Mouse (Mus musculus): ENCODE measurements at regions not wholly inside any gene's neighbourhood (a gene's known extent, or its start where the extent isn't known, plus 50 kb on each side); places are given as distances from the start of the nearest gene placed in this dataset.

DNA sequence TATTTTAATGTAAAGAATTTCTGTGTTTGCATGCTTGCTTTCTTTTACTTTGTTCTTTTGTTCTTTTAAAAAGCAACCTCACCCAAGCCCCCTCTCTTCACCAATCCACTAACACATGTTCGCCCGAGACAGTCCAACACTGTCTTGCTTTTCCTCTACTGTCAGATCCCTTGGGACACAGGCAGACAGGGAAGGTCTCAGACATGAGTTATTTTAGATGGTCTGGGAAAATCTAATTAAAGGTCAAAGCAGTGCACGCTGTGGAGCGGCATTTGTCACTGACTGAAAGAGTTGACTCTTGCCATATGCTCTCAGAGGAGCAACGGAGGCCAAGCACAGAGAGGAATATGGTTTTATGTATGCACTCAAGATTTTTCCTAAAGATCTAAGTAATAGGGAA is 279.6 kb downstream of the Gm11146 start:
- no peak for DNase-seq (ENCODE audit: low read depth, low spot score)

GRCm38 (mm10) chr16:77318150-77318549 is 283.7 kb downstream of the Gm11146 start:
- DNase-seq (ENCODE audit: low read depth, low spot score) = no peak

GRCm38 (mm10) chr16:77315354-77315753 is 286.5 kb downstream of the Gm11146 start:
- no peak for DNase-seq (ENCODE audit: low read depth, low spot score)

DNA sequence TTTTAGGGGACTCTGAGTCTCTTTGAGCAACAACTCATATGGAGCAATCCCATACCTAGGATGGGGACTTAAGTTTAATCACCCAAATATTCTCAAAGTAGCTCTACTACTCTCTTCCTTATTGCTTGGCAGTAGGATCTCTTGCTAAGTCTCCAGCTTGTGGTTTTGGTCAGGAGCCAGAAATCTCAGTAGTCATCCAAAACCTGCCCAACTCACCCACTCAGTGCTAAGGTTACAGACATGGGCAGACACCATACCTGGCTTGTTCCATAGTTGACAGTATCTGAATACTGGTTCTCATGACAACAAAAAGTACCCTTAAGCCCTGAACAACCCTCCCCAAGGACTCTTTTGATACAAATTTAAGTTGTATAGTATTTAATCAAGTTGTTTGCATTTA is 288.7 kb downstream of the Gm11146 start:
- DNase-seq (ENCODE audit: low read depth, low spot score) = no peak

GRCm38 (mm10) chr16:77301270-77302171 is 288.0 kb downstream of the Usp25 start:
- DNase-seq (ENCODE audit: low read depth, low spot score) = no peak

DNA sequence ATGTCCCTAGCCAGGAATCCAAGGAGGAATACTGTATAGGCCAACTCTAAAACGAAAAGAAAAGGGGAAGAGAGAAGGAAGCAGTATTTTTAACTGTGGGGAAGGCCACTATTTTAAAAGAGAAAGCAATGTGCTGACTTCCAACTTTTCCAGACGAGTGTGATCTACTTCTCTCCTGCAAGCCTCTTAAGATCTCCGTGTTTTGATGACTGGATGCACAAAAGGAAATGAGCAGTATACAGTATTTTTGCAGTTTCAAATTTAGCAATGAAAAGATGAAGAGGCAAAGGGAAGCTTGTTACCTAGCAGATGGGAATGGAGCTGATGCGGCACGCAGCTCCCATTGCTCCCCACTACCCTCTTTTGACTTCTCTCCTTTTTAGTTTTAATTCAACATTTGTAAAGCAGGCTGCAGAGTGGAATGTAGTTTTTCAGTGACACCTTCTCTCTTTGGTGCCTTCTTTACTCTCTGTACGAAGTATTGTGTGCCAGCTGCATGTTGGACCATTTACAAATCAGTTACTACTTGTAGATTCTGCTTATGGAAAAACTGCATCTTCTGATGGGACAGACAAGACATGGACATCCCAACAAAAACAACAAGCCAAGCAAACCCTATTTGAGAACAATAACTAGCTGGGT is 287.2 kb downstream of the Usp25 start:
- DNase-seq (ENCODE audit: low read depth, low spot score) = no peak

DNA sequence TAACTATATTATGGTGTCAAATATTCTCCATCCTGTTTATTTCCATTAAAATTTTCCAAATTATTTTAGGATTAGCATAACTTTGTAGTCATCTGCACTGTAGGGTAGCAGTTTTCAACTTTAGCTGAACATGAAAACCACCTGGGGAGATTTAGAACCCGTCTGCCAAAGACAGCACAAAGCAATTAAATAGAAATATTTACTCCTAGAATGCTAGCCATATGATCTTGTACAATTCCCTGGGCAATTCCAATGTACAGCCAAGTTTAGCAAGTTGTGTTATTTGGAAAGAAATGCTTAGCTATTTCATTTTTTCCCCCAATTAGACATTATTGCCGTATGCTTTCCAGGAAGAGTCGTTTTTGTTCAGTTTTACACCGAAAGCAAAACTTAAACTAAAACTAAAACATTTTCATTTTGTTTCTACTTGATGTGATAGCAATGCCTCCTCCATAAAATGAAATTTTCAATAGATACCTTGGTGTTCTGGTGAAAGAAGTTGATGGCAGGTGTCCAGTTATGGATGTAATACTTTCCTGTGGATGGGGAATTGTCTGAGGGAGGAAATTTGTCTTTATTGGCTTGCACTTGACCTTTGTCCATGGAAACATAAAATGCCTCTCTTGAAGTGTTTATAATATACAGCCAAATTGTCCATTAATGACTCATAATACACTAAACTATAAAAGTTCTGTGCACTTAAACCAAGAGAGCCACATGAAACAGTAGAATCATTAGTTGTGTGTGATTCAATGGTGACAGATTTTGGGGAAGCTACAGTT is 282.3 kb downstream of the Usp25 start:
- no peak for DNase-seq (ENCODE audit: low read depth, low spot score)

- no peak for DNase-seq (ENCODE audit: low read depth, low spot score)
These were observed 278.8 kb downstream of the Usp25 start for GRCm38 (mm10) chr16:77292317-77292771.

GRCm38 (mm10) chr16:77291723-77292316 is 278.3 kb downstream of the Usp25 start:
- no peak for DNase-seq (ENCODE audit: low read depth, low spot score)

DNA sequence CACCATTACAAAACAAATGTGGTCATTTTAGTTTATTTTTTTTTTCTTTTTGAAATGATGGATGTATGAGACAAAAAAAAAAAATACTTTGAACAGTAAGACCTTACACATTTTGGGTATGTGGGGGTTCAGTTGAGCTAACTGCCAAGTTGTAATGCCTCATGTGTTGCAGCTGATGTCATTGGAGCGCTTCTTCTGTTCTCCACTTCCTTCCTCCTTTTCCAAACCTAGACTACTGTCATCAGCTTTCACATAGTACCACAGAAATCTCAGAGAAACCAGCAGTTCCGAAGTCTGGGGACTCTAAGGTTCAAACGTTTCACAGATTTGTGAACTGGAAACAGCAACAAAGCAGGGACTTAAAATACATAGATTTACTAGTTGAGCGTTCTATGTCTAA is 270.7 kb downstream of the Usp25 start:
- DNase-seq (ENCODE audit: low read depth, low spot score) = no peak

DNA sequence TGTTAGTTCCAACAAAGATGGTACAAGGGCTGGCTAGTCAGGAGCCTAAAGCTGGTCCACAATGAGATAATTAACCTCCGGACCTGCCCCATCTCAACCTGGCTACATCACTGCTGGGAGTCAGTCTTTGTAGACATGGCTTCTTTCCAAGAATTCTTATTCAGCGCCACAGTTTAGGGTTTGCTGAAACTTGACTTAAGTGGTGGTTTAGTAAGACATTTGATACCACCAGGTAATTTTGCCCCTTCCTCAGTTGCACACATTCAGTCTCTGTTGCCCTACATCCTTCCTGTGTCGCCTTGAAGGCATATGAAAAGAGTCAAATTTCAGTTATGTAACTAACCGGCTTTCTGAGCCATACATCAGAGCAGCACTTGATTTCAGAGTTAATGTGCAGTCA is 266.4 kb downstream of the Usp25 start:
- no peak for DNase-seq (ENCODE audit: low read depth, low spot score)

DNA sequence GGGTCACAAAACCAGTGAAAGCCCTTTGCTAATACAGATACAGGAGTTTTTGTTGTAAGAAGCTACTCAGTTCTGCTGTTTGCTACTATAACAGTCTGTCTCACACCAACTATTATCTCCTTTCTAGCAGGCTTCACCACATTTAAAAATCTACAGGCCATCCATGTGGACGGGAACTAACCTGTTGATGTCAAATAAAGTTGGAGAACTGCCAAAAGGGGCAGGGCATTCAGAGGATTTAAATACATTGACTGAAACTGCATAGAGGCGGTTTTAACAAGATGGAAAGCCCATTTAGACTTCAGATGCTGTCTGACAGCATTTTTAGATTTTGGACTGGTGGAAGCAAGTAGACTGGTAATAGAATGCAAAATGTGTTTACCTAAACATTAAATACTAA is 266.0 kb downstream of the Usp25 start:
- no peak for DNase-seq (ENCODE audit: low read depth, low spot score)

GRCm38 (mm10) chr16:77273306-77273705 is 259.8 kb downstream of the Usp25 start:
- DNase-seq (ENCODE audit: low read depth, low spot score) = no peak

DNA sequence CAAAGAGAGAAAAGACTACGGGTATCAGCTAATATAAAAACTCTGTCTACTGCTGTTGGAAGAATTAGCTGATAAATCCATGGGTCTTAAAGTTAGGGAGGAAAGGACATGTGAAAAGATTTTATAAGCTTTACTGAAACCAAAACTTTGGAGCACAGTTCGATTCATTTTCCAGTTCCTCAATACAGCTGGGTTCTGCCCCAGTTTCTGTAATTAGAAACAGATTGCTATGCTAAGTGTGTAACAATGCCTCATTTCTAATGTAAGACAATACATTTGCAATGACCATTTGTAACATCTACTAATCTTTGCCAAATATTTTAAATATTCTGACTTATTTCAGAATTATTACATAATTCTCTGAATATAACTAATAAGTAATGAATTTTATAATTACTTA is 255.4 kb downstream of the Usp25 start:
- no peak for DNase-seq (ENCODE audit: low read depth, low spot score)

DNA sequence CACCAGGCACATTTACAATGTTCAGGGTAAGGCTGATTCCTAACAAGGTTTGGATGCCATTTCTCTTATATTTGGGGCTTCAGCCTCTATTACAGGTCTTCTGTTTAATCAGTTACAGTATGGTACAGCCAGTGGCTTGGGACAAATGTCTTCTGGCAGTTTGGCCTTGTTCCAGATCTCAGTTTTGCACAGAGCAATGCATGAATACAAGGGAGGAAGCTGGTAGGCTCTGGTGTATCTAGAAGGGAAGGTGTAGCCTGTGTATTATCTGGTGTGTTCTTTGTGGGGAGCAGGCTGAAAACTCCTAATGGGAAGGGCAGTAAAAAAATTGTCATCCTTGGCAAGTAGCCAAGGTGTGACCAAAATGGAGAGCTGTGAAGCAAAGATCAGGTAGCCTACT is 254.2 kb downstream of the Usp25 start:
- DNase-seq (ENCODE audit: low read depth, low spot score) = no peak

DNA sequence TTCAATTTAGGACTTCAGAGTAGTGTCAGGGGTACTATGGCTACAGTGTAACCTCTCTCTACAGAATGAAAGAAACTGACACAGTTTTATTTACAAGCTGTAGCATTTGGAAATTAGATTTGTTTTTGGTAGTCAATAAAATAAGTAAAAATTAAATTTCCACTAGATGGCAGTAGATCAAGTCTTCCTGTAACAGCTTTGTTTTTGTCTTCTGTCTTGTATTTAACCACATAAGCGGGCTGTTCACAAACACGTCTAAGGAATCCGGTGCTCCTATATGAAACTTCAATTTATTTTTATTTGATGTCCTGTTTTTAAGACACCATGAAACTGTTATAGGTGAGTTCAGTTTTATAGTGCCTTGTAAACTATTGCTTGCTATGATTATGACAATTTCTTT is 238.8 kb downstream of the Usp25 start:
- DNase-seq (ENCODE audit: low read depth, low spot score) = no peak

DNA sequence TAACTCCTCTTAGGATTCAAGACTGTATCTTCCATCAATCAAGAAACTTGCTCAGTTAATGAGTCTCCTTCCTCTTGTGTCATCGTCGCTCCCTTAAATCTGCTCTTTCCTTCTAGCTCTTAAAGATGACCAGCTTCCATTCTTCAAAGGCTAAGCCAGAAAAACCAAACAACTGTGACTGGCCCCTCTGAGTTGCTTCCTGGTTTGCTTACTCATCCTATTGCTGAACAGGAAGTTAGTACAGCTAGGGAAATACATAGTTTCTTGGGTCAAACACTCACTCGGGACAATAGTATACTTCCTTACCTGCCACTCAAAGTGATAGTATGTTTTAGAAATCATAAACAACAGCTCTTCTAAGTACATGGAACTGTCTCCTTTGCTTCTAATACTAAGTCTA is 237.9 kb downstream of the Usp25 start:
- no peak for DNase-seq (ENCODE audit: low read depth, low spot score)

- no peak for DNase-seq (ENCODE audit: low read depth, low spot score)
These were observed 227.4 kb downstream of the Usp25 start for GRCm38 (mm10) chr16:77240876-77241275.

- no peak for DNase-seq (ENCODE audit: low read depth, low spot score)
These were observed 225.8 kb downstream of the Usp25 start for GRCm38 (mm10) chr16:77239176-77239790.

DNA sequence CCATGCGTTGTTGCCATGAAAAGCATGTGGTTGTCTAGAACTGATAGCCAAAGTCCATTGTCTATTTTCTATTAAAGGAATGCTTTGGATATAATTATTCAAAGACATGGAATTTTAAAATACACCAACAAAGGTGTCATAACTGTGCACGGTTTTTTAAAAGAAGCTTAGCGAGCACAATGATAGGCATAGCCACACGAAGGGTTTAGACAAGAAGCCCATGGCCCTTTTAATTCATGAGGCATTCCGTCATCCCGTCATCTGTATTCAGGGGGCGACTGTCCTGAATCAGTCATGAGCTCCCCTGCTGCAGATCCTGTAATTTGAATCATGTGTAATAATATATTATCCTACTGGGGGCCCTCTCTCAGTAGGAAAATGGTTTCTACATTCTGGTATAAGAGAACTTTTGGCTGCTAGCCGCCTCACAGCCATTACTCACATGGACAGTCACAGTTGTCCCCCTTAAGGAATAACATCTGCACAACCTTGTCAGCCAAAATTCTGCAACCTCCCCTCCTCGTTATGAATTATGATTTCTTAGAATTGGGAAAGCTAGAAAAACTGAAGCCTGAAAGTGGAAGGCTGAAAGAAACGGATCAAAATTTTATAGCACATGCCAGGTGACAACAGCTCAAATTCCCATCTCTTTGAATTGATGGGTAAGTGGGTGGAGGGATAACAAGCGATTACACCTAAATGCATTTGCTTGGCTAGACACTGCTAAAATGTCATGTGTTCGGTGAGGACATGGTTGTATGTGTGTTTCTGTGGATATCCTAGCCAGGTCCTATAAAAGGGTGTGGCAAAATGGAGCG is 225.1 kb downstream of the Usp25 start:
- DNase-seq (ENCODE audit: low read depth, low spot score) = no peak

All from CD4-positive, CD25-positive, alpha-beta regulatory T cell, adult 2 months (primary cell).